Mouse (Mus musculus): ENCODE results near the gene Ifna5. TPM values are rescaled to one million over a fixed set of nuclear protein-coding genes. Genes with fewer than 3 reads are reported as not detected.

Ifna5 gene
- polyA plus RNA-seq (2014; fragmentation: Illumina TruSeq; extraction: RNeasy Lipid Tissue Mini Kit (QIAGEN cat#74804)) = not detected

DNA sequence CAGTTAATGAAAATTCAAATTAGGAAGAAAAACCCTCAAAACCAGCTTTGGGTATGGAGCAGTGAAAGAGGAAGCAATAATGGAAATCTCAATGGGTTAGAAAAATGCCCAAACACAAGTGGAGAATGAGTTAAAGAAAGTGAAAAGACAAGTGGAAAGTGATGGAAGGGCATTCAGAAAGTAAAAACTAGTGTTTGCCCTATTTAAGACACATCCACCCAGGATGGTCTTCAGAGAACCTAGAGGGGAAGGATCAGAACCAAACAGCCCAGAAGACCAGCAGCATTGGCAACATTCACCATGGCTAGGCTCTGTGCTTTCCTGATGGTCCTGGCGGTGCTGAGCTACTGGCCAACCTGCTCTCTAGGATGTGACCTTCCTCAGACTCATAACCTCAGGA lies at the start of gene Ifna5:
TSS of gene Ifna5 (plus strand) at position 301 of the 400 bp plus-strand sequence.

DNA sequence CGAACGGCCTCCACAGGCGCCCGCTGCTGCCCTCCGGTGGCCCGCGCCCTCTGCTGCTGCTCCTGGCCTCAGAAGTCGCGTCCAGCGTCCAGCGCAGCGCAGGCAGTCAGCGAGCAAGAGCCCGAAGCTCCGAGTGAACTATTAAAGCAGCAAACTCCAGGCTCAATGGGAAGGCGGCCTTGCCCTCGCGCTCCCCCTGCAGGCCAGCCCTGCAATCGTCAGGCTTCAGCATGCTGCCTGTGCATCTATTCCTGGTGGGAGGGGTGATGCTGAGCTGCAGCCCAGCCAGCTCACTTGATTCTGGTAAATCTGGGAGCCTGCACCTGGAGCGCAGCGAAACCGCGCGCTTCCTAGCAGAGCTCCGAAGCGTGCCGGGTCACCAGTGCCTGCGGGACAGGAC lies 46.9 kb upstream of the Ifna5 start, which contains the start of gene Gm13277:
TSS of gene Gm13277 (plus strand) at position 231 of the 400 bp plus-strand sequence.

DNA sequence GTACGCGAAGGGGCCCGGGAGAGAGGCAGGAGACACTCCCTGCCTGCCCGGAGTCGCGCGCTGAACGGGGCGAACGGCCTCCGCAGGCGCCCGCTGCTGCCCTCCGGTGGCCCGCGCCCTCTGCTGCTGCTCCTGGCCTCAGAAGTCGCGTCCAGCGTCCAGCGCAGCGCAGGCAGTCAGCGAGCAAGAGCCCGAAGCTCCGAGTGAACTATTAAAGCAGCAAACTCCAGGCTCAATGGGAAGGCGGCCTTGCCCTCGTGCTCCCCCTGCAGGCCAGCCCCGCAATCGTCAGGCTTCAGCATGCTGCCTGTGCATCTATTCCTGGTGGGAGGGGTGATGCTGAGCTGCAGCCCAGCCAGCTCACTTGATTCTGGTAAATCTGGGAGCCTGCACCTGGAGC lies 44.1 kb upstream of the Ifna5 start, which contains the start of gene Gm13278:
TSS of gene Gm13278 (plus strand) at position 301 of the 400 bp plus-strand sequence.

DNA sequence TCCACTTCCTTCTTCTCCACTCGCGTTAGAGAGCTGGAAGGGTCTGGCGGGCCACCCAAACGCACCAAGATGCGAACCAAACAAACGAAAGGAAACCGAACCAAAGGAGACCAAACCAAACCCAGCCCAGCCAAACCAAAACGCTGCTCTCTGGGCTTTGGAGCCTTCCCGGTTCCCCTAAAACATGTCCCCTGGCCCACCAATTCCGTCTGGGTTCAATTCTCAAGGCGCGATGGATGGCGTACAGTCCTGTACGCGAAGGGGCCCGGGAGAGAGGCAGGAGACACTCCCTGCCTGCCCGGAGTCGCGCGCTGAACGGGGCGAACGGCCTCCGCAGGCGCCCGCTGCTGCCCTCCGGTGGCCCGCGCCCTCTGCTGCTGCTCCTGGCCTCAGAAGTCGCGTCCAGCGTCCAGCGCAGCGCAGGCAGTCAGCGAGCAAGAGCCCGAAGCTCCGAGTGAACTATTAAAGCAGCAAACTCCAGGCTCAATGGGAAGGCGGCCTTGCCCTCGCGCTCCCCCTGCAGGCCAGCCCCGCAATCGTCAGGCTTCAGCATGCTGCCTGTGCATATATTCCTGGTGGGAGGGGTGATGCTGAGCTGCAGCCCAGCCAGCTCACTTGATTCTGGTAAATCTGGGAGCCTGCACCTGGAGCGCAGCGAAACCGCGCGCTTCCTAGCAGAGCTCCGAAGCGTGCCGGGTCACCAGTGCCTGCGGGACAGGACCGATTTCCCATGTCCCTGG lies 41.2 kb upstream of the Ifna5 start, which contains the start of gene Gm13275:
TSS of gene Gm13275 (plus strand) at position 552 of the 740 bp plus-strand sequence.

DNA sequence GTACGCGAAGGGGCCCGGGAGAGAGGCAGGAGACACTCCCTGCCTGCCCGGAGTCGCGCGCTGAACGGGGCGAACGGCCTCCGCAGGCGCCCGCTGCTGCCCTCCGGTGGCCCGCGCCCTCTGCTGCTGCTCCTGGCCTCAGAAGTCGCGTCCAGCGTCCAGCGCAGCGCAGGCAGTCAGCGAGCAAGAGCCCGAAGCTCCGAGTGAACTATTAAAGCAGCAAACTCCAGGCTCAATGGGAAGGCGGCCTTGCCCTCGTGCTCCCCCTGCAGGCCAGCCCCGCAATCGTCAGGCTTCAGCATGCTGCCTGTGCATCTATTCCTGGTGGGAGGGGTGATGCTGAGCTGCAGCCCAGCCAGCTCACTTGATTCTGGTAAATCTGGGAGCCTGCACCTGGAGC lies 38.2 kb upstream of the Ifna5 start, which contains the start of gene Gm13279:
TSS of gene Gm13279 (plus strand) at position 301 of the 400 bp plus-strand sequence.

DNA sequence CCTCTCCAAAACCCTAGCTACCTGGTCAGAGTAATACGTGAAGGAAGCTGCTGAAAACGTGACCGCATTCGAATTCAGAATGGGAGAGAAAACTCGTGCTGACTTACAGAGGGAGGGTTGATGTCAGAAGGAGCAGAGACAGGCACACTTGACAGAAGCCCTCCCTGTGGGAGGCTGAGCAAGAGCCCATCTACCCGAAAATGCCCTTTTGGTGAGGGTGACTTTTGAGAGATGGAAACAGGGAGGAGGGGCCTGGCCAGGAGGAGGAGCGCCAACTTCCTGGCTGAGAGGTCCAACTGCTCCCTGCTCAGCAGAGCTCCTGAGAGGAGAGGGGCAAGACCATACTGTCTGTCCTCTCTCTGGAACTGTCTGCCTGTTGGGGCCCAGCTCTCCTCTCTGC lies 36.0 kb upstream of the Ifna5 start, which contains the start of gene Gm13285:
TSS of gene Gm13285 (plus strand) at position 301 of the 400 bp plus-strand sequence.

DNA sequence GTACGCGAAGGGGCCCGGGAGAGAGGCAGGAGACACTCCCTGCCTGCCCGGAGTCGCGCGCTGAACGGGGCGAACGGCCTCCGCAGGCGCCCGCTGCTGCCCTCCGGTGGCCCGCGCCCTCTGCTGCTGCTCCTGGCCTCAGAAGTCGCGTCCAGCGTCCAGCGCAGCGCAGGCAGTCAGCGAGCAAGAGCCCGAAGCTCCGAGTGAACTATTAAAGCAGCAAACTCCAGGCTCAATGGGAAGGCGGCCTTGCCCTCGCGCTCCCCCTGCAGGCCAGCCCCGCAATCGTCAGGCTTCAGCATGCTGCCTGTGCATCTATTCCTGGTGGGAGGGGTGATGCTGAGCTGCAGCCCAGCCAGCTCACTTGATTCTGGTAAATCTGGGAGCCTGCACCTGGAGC lies 32.4 kb upstream of the Ifna5 start, which contains the start of gene Gm13287:
TSS of gene Gm13287 (plus strand) at position 301 of the 400 bp plus-strand sequence.

DNA sequence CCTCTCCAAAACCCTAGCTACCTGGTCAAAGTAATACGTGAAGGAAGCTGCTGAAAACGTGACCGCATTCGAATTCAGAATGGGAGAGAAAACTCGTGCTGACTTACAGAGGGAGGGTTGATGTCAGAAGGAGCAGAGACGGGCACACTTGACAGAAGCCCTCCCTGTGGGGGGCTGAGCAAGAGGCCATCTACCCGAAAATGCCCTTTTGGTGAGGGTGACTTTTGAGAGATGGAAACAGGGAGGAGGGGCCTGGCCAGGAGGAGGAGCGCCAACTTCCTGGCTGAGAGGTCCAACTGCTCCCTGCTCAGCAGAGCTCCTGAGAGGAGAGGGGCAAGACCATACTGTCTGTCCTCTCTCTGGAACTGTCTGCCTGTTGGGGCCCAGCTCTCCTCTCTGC lies 30.1 kb upstream of the Ifna5 start, which contains the start of gene Gm13288:
TSS of gene Gm13288 (plus strand) at position 301 of the 400 bp plus-strand sequence.

DNA sequence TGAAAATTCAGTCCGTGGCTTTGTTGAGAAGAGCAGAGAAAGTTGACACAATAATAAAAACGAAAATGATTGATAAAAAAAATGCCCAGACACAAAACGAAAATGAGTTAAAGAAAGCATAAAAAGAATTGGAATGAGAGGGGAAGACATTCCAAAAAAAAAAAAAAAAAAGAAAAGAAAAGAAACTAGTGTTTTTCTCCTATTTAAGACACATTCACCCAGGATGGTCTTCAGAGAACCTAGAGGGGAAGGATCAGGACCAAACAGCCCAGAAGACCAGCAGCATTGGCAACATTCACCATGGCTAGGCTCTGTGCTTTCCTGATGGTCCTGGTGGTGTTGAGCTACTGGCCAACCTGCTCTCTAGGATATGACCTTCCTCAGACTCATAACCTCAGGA lies 19.4 kb upstream of the Ifna5 start, which contains the start of gene Ifna7:
TSS of gene Ifna7 (plus strand) at position 301 of the 400 bp plus-strand sequence.

DNA sequence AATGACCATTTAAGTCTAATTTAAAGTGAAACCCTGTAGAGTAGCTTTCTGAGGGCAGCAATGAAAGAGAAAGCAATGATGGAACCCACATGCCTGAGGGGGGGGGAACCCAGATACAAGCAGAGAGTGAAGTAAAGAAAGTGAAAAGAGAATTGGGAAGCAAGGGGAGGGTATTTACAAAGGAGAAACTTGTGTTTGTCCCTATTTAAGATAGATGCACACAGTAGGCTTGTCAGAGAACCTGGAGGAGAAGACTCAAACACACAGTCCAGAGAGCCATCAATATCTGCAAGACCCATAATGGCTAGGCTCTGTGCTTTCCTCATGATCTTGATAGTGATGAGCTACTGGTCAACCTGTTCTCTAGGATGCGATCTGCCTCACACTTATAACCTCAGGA lies 15.7 kb upstream of the Ifna5 start, which contains the start of gene Ifna11:
TSS of gene Ifna11 (plus strand) at position 301 of the 400 bp plus-strand sequence.

DNA sequence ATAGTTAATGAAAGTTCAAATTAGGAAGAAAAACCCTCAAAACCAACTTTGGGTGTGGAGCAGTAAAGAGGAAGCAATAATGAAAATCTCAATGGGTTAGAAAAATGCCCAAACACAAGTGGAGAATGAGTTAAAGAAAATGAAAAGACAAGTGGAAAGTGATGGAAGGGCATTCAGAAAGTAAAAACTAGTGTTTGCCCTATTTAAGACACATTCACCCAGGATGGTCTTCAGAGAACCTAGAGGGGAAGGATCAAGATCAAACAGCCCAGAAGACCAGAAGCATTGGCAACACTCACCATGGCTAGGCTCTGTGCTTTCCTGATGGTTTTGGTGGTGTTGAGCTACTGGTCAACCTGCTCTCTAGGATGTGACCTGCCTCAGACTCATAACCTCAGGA lies 8.2 kb upstream of the Ifna5 start, which contains the start of gene Ifna6:
TSS of gene Ifna6 (plus strand) at position 301 of the 400 bp plus-strand sequence.

DNA sequence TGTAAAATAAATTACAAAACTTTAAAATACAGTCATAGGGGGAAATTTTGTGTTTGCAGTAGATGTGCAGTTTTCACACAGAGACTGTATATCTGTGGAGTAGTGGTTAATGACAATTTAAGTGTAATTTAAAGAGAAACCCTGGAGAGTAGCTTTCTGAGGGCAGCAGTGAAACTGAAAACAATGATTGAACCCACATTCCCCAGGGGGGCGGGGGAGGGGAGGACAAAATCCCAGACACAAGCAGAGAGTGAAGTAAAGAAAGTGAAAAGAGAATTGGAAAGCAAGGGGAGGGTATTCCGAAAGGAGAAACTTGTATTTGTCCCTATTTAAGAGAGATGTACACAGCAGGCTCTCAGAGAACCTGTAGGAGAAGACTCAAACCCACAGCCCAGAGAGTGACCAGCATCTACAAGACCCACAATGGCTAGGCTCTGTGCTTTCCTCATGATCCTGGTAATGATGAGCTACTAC lies 6.2 kb downstream of the Ifna5 start, which contains the start of gene Ifna4:
TSS of gene Ifna4 (plus strand) at position 424 of the 474 bp plus-strand sequence.

DNA sequence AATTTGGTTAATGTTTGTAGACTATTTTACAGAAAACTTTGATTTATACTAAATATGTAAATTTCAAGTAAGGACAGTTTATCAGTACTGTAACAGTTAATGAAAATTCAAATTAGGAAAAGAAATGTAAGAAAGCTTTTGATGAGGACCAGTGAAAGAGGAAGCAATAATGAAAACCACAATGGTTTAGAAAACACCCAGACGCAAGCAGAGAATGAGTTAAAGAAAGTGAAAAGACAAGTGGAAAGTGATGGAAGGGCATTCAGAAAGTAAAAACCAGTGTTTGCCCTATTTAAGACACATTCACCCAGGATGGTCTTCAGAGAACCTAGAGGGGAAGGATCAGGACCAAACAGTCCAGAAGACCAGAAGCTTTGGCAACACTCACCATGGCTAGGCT lies 14.4 kb downstream of the Ifna5 start, which contains the start of gene Ifna1:
TSS of gene Ifna1 (plus strand) at position 390 of the 400 bp plus-strand sequence.

DNA sequence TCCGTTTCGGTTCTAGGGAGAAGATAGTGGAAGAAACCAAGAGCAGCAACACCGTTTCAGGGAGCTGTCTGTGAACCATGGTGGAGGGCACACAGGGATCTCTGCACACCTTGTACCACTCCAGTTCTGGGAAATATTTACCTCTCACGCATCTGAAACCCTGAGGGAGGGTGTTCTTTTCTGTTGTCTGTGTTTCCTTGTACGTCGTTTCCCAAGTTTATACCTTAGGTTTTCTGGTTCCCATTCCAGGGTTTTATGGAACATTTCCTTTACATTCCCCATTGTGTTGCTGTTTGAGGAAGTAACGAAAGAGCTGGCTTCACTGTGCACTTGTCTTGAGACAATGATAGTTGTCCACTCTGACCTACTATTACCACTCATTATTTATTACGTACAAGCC lies 44.8 kb downstream of the Ifna5 start, which contains the start of gene Ifne:
TSS of gene Ifne (minus strand) at position 101 of the 400 bp plus-strand sequence.

Other genes with a start within 250 kb of the Ifna5 start
- not detected for gene Ifna9, start 243.1 kb upstream of the Ifna5 start, polyA plus RNA-seq (2014; fragmentation: Illumina TruSeq; extraction: RNeasy Lipid Tissue Mini Kit (QIAGEN cat#74804))
- gene Ifna12, start 232.1 kb upstream of the Ifna5 start, polyA plus RNA-seq (2014; fragmentation: Illumina TruSeq; extraction: RNeasy Lipid Tissue Mini Kit (QIAGEN cat#74804)) = not detected
- 24.0 TPM for gene C87499, start 201.1 kb upstream of the Ifna5 start, polyA plus RNA-seq (2014; fragmentation: Illumina TruSeq; extraction: RNeasy Lipid Tissue Mini Kit (QIAGEN cat#74804))
- not detected for gene Ifna13, start 191.1 kb upstream of the Ifna5 start, polyA plus RNA-seq (2014; fragmentation: Illumina TruSeq; extraction: RNeasy Lipid Tissue Mini Kit (QIAGEN cat#74804))
- gene Ifna16, start 158.6 kb upstream of the Ifna5 start, polyA plus RNA-seq (2014; fragmentation: Illumina TruSeq; extraction: RNeasy Lipid Tissue Mini Kit (QIAGEN cat#74804)) = not detected
- gene Ifna2, start 151.6 kb upstream of the Ifna5 start, polyA plus RNA-seq (2014; fragmentation: Illumina TruSeq; extraction: RNeasy Lipid Tissue Mini Kit (QIAGEN cat#74804)) = not detected
- not detected for gene Ifnab, start 144.2 kb upstream of the Ifna5 start, polyA plus RNA-seq (2014; fragmentation: Illumina TruSeq; extraction: RNeasy Lipid Tissue Mini Kit (QIAGEN cat#74804))
- gene Gm26566, start 113.7 kb upstream of the Ifna5 start, polyA plus RNA-seq (2014; fragmentation: Illumina TruSeq; extraction: RNeasy Lipid Tissue Mini Kit (QIAGEN cat#74804)) = not detected
- gene Klhl9, start 113.1 kb upstream of the Ifna5 start, polyA plus RNA-seq (2014; fragmentation: Illumina TruSeq; extraction: RNeasy Lipid Tissue Mini Kit (QIAGEN cat#74804)) = 236 TPM
- gene Gm13271, start 80.7 kb upstream of the Ifna5 start, polyA plus RNA-seq (2014; fragmentation: Illumina TruSeq; extraction: RNeasy Lipid Tissue Mini Kit (QIAGEN cat#74804)) = not detected
- gene Gm13283, start 75.4 kb upstream of the Ifna5 start, polyA plus RNA-seq (2014; fragmentation: Illumina TruSeq; extraction: RNeasy Lipid Tissue Mini Kit (QIAGEN cat#74804)) = not detected
- gene Gm13290, start 61.7 kb upstream of the Ifna5 start, polyA plus RNA-seq (2014; fragmentation: Illumina TruSeq; extraction: RNeasy Lipid Tissue Mini Kit (QIAGEN cat#74804)) = not detected
- not detected for gene Gm13289, start 58.6 kb upstream of the Ifna5 start, polyA plus RNA-seq (2014; fragmentation: Illumina TruSeq; extraction: RNeasy Lipid Tissue Mini Kit (QIAGEN cat#74804))
- gene Gm13272, start 55.7 kb upstream of the Ifna5 start, polyA plus RNA-seq (2014; fragmentation: Illumina TruSeq; extraction: RNeasy Lipid Tissue Mini Kit (QIAGEN cat#74804)) = not detected
- not detected for gene Ifnz, start 53.4 kb upstream of the Ifna5 start, polyA plus RNA-seq (2014; fragmentation: Illumina TruSeq; extraction: RNeasy Lipid Tissue Mini Kit (QIAGEN cat#74804))
- not detected for gene Gm13276, start 49.8 kb upstream of the Ifna5 start, polyA plus RNA-seq (2014; fragmentation: Illumina TruSeq; extraction: RNeasy Lipid Tissue Mini Kit (QIAGEN cat#74804))
- gene Gm13277, start 46.9 kb upstream of the Ifna5 start, polyA plus RNA-seq (2014; fragmentation: Illumina TruSeq; extraction: RNeasy Lipid Tissue Mini Kit (QIAGEN cat#74804)) = not detected
- gene Gm13278, start 44.0 kb upstream of the Ifna5 start, polyA plus RNA-seq (2014; fragmentation: Illumina TruSeq; extraction: RNeasy Lipid Tissue Mini Kit (QIAGEN cat#74804)) = not detected
- not detected for gene Gm13275, start 41.0 kb upstream of the Ifna5 start, polyA plus RNA-seq (2014; fragmentation: Illumina TruSeq; extraction: RNeasy Lipid Tissue Mini Kit (QIAGEN cat#74804))
- not detected for gene Gm13279, start 38.1 kb upstream of the Ifna5 start, polyA plus RNA-seq (2014; fragmentation: Illumina TruSeq; extraction: RNeasy Lipid Tissue Mini Kit (QIAGEN cat#74804))
- gene Gm13285, start 35.9 kb upstream of the Ifna5 start, polyA plus RNA-seq (2014; fragmentation: Illumina TruSeq; extraction: RNeasy Lipid Tissue Mini Kit (QIAGEN cat#74804)) = not detected
- not detected for gene Gm13287, start 32.3 kb upstream of the Ifna5 start, polyA plus RNA-seq (2014; fragmentation: Illumina TruSeq; extraction: RNeasy Lipid Tissue Mini Kit (QIAGEN cat#74804))
- not detected for gene Gm13288, start 30.0 kb upstream of the Ifna5 start, polyA plus RNA-seq (2014; fragmentation: Illumina TruSeq; extraction: RNeasy Lipid Tissue Mini Kit (QIAGEN cat#74804))
- not detected for gene Ifna7, start 19.3 kb upstream of the Ifna5 start, polyA plus RNA-seq (2014; fragmentation: Illumina TruSeq; extraction: RNeasy Lipid Tissue Mini Kit (QIAGEN cat#74804))
- gene Ifna11, start 15.6 kb upstream of the Ifna5 start, polyA plus RNA-seq (2014; fragmentation: Illumina TruSeq; extraction: RNeasy Lipid Tissue Mini Kit (QIAGEN cat#74804)) = not detected
- not detected for gene Ifna6, start 8.1 kb upstream of the Ifna5 start, polyA plus RNA-seq (2014; fragmentation: Illumina TruSeq; extraction: RNeasy Lipid Tissue Mini Kit (QIAGEN cat#74804))
- not detected for gene Ifna4, start 6.3 kb downstream of the Ifna5 start, polyA plus RNA-seq (2014; fragmentation: Illumina TruSeq; extraction: RNeasy Lipid Tissue Mini Kit (QIAGEN cat#74804))
- not detected for gene Ifna1, start 14.6 kb downstream of the Ifna5 start, polyA plus RNA-seq (2014; fragmentation: Illumina TruSeq; extraction: RNeasy Lipid Tissue Mini Kit (QIAGEN cat#74804))
- not detected for gene Ifne, start 44.7 kb downstream of the Ifna5 start, polyA plus RNA-seq (2014; fragmentation: Illumina TruSeq; extraction: RNeasy Lipid Tissue Mini Kit (QIAGEN cat#74804))